Mouse (Mus musculus): Measurements from ENCODE around the gene Duox2. TPM values are rescaled to one million over a fixed set of nuclear protein-coding genes. Genes with fewer than 3 reads are reported as not detected.

Duox2 gene
- polyA plus RNA-seq (2017; shearing (Covaris generic)): under 1 TPM in 1 of 2 experiments, not detected in 1; 0.27 TPM

DNA sequence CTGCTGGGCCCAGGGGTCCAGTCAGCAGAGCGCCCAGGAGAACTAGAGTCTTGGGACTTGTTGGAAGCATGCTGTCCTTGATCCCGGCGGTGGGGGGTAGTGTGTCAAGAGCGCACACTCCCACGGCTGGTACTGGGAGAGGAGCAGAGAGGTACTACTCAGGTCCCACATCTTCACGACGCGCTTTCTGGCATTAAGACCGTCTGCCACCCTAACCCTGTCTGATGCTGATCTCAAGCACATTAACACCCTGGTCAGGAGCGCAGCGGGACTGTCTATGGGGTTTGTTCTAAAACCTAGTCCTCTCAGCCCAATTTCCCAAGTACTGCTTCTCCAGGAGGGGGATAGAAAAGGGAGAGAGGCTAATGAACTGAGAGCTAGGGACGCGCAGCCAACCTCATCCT is at the start of gene Duox2:
TSS of gene Duox2 (minus strand) at position 354 of the 404 bp plus-strand sequence.

DNA sequence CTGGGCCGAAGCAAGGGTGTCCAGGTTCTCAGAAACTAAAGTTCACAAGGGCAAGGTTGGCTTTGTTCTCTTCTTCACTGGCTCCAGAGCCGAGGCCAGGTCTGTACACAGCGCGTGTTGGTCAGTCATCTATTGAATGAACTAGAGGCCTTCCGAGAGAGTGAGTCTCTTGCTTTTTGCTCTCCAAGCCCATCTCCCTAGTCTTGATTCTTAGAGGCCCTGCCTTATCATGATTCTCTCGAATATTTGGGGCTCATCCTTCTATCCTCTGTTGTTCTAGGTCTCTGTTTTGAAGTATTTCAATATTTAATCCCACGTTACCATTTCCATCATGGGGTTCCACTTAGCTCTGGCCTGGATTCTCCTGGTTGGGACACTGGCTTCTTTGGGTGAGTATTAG is 17.1 kb upstream of the Duox2 start, which contains the start of gene Duox1:
TSS of gene Duox1 (plus strand) at position 301 of the 400 bp plus-strand sequence.

DNA sequence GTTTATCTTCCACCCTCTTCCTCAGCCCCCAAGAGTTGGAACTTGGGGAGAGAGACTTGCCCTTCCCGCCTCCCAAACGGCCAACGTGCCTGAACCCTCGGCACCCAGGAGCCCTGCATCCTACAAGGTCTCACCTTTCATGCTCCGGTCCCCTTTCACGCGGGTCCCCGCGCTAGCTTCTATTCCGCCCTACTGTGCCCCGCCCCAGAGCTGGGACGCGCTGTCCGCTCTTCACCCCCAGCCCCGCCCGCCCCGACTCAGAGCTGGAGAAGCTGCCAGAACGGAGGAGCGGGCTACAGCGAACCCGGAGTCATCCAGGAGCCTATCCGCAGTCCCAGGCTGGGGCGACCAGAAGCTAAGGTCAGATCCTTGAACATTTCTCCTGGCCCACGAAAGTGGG is 15.3 kb upstream of the Duox2 start, which contains the start of gene Duoxa1:
TSS of gene Duoxa1 (minus strand) at position 195 of the 400 bp plus-strand sequence.

DNA sequence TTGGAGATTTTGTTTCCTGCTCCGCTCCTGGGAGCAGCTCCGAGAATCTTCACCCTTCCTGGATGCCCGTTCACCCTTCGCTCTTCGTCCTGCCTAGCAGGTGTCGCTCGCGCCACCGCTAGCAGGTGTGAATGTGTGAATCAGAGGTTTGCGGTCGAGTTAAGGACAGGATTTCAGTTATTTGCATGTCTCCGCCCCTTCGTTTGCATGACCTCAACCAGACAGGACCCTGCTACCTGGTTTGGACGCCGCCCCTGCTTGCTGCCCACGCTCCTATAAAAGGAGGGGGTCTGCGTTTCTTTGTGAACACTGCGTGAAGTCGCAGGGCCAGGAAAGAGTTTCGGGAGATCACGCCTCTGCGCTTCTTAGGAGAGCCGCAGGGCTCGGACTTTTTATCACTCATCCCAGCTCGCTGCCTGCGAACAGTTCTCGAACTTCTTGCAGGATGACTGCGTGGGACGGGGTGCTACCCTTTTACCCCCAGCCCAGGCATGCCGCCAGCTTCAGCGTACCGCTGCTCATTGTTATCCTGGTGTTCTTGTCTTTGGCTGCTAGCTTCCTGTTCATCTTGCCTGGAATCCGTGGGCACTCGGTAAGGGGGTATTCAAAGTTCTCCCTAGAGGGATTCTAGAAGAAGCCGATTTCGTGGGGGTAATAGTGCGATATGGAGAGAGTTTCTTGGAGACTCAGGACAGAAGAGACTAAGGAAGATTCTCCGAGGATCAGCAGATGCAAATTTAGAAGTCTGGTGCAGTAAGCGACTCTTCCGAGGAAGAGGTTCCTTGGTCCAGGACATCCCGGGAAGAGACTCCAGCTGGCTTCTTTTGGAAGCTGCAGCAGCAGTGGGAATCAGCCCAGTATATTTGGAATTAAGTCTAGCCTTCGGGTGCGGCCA is 594 bp upstream of the Duox2 start, which contains the start of gene Duoxa2:
TSS of gene Duoxa2 (plus strand) at position 305 of the 895 bp plus-strand sequence.

DNA sequence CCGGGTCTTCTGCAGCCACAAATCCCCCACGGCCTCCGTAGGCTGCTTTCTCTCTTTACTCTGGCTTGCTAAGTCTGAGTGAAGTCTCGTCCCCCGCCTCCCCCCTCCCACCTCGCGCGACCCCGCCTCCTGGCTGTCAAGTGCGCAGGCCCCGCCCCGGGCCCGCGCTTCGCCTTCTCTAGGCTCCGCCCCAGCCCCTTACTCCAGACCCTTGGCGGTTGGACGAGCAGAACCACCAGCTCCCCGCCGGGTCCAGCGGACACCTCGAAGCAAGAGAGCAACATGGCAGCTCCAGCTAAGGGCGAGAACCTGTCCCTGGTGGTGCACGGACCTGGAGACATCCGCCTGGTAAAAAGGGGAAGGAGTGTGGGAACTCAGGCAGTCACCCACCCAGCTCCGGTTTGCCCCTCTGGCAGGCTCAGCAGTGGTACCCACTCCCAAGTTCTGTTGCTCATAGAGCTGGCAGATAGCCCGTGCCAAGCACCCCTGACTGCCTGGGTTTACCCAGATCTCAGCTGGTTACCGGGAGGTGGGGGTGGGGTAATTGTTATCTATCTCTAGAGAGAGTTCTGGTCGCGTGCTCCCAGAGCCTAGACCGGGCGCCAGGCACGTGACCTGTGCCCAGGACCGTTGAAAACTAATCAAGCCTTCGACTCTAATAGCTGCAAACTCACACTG is 63.5 kb downstream of the Duox2 start, which contains the start of gene Sord:
TSS of gene Sord (plus strand) at position 139 of the 678 bp plus-strand sequence.

Other genes with a start within 250 kb of the Duox2 start
- 10 to 100 TPM; 12.7 to 18.8 TPM for gene Spg11, start 180.1 kb downstream of the Duox2 start, polyA plus RNA-seq (2017; shearing (Covaris generic))
- gene B2m, start 150.8 kb downstream of the Duox2 start, polyA plus RNA-seq (2017; shearing (Covaris generic)): 1,000 to 10,000 TPM; 7,214 to 7,784 TPM
- under 1 TPM in 1 of 2 experiments, not detected in 1; 0.76 TPM for gene Trim69, start 137.7 kb downstream of the Duox2 start, polyA plus RNA-seq (2017; shearing (Covaris generic))
- gene Patl2, start 112.3 kb downstream of the Duox2 start, polyA plus RNA-seq (2017; shearing (Covaris generic)): 1 to 10 TPM in 1 of 2 experiments, under 1 TPM in 1; 0.69 to 1.5 TPM
- under 1 TPM in 1 of 2 experiments, not detected in 1; 0.31 TPM for gene Terb2, start 112.2 kb downstream of the Duox2 start, polyA plus RNA-seq (2017; shearing (Covaris generic))
- 1 to 10 TPM; 2.3 to 3.3 TPM for gene Sord, start 63.7 kb downstream of the Duox2 start, polyA plus RNA-seq (2017; shearing (Covaris generic))
- under 1 TPM in 1 of 2 experiments, not detected in 1; 0.70 TPM for gene Duoxa2, start 451 bp upstream of the Duox2 start, polyA plus RNA-seq (2017; shearing (Covaris generic))
- gene Duoxa1, start 15.3 kb upstream of the Duox2 start, polyA plus RNA-seq (2017; shearing (Covaris generic)): under 1 TPM in 1 of 2 experiments, not detected in 1; 0.66 TPM
- gene Duox1, start 17.2 kb upstream of the Duox2 start, polyA plus RNA-seq (2017; shearing (Covaris generic)): under 1 TPM in 1 of 2 experiments, not detected in 1; 0.20 TPM
- gene Shf, start 70.7 kb upstream of the Duox2 start, polyA plus RNA-seq (2017; shearing (Covaris generic)): 1 to 10 TPM; 4.0 to 4.8 TPM
- gene Slc28a2, start 128.0 kb upstream of the Duox2 start, polyA plus RNA-seq (2017; shearing (Covaris generic)): 100 to 1,000 TPM; 158 to 181 TPM
- gene Gm14085, start 186.5 kb upstream of the Duox2 start, polyA plus RNA-seq (2017; shearing (Covaris generic)): 10 to 100 TPM; 10.6 to 31.1 TPM